Mouse (Mus musculus): ENCODE results near the gene Polr2f.

GRCm38 (mm10) chr15:79129311-79129710, 11.5 kb upstream of the Polr2f start:
- TF ChIP-seq CTCF (IDR thresholded peaks at IDR 0.05; ENCODE audit: control insufficient read depth, insufficient read depth, insufficient read length) (no peak), USF1 (IDR thresholded peaks at IDR 0.05; ENCODE audit: low read depth) (no peak), FOSL1 (IDR thresholded peaks at IDR 0.05; ENCODE audit: insufficient read depth, low read length, poor library complexity, severe bottlenecking) (no peak), MYOD1 (IDR thresholded peaks at IDR 0.05; ENCODE audit: control insufficient read depth, insufficient read length, low read depth) (no peak), MAX (IDR thresholded peaks at IDR 0.05) (no peak), MYOG (IDR thresholded peaks at IDR 0.05; ENCODE audit: control insufficient read depth, extremely low read depth, insufficient read length) (no peak)
